8 mouse cellular contexts compared by ENCODE assay signal in genomic region chr10:31445291-31446124, GRCm38 (mm10). TPM values are rescaled to one million over a fixed set of nuclear protein-coding genes. Genes with fewer than 3 reads are reported as not detected.
DNase-seq lines count a peak whose midpoint lies in the region; ATAC-seq and TF ChIP-seq lines count a peak whose summit lies in the region.

Gene Tpd52l1 (minus strand): TSS chr10:31445958.

- DNase-seq in c-Kit-positive CD71-negative TER-119-negative erythroid progenitor cells, embryonic 14.5 days (ENCODE audit: low read depth): peak; percentile 50
- peak; percentile 89 for DNase-seq in kidney, postnatal 14 days
- peak; percentile 83 for DNase-seq in liver, embryonic 11.5 days (ENCODE audit: low spot score)
- DNase-seq in natural killer cell, adult 2 months (ENCODE audit: low spot score in 2 of 2): peak; percentile 14 to 24
- DNase-seq in telencephalon, adult 2 months (ENCODE audit: low read depth, low spot score): peak; percentile 65

- H3K9ac ChIP-seq in forebrain, embryonic 12.5 days: peak within 1 kb of the TSS; percentile 62
- peak within 1 kb of the TSS; percentile 70 for H3K9ac ChIP-seq in heart, embryonic 15.5 days
- H3K9ac ChIP-seq in liver, embryonic 11.5 days (ENCODE audit: low read depth, low read length): peak within 1 kb of the TSS; percentile 55; the same call in 1 of the 2 replicates

- H3K4me3 ChIP-seq in C2C12 (ENCODE audit: insufficient read depth, poor library complexity, severe bottlenecking): peak within 1 kb of the TSS; percentile 39
- H3K4me3 ChIP-seq in forebrain, embryonic 12.5 days (replicated peaks): peak within 1 kb of the TSS; percentile 69
- H3K4me3 ChIP-seq in heart, embryonic 15.5 days: peak within 1 kb of the TSS; percentile 71
- H3K4me3 ChIP-seq in liver, embryonic 11.5 days (ENCODE audit: low read depth, low read length): peak within 1 kb of the TSS; percentile 60

- 2% methylated on average over 59 of the region's 59 CpGs for WGBS in forebrain, embryonic 12.5 days
- WGBS in heart, embryonic 15.5 days: 1% methylated on average over 59 of the region's 59 CpGs
- WGBS in liver, embryonic 11.5 days: 2% methylated on average over 59 of the region's 59 CpGs

- no peaks in the 10 kb centered on the region for H3K79me3 ChIP-seq in C2C12 (ENCODE audit: low read depth)

- peak; percentile 99 for ATAC-seq in forebrain, embryonic 12.5 days (ENCODE audit: low FRiP score)
- peak; percentile 96 for ATAC-seq in heart, embryonic 15.5 days (replicated peaks; ENCODE audit: insufficient number of reproducible peaks, insufficient read depth, low FRiP score, low read depth)
- ATAC-seq in liver, embryonic 11.5 days (replicated peaks; ENCODE audit: low FRiP score): peak; percentile 96

- no peaks in the 10 kb centered on the region for H3K9me3 ChIP-seq in forebrain, embryonic 12.5 days
- no peaks in the 10 kb centered on the region for H3K9me3 ChIP-seq in heart, embryonic 15.5 days (replicated peaks)
- H3K9me3 ChIP-seq in liver, embryonic 11.5 days (ENCODE audit: control insufficient read depth, low read length): no peaks in the 10 kb centered on the region

- peak within 1 kb of the TSS; percentile 82 for H3K4me2 ChIP-seq in forebrain, embryonic 12.5 days
- peak within 1 kb of the TSS; percentile 91 for H3K4me2 ChIP-seq in heart, embryonic 15.5 days
- H3K4me2 ChIP-seq in liver, embryonic 11.5 days: peak within 1 kb of the TSS; percentile 85

- H3K4me1 ChIP-seq in forebrain, embryonic 12.5 days: peaks cover 6% of the 10 kb centered on the region
- no peaks in the 10 kb centered on the region for H3K4me1 ChIP-seq in heart, embryonic 15.5 days (replicated peaks)
- H3K4me1 ChIP-seq in liver, embryonic 11.5 days (replicated peaks; ENCODE audit: control insufficient read depth, insufficient read depth, low read length): no peaks in the 10 kb centered on the region

- TF ChIP-seq CTCF in C2C12 (IDR thresholded peaks at IDR 0.05; ENCODE audit: control insufficient read depth, insufficient read depth, insufficient read length): peak; percentile 99

- no peaks in the 10 kb centered on the region for H3K79me2 ChIP-seq in C2C12 (ENCODE audit: control insufficient read depth, insufficient read depth)

- no peaks in the 10 kb centered on the region for H3K27me3 ChIP-seq in C2C12 (ENCODE audit: control insufficient read depth, insufficient read depth, insufficient read length)
- no peaks in the 10 kb centered on the region for H3K27me3 ChIP-seq in forebrain, embryonic 12.5 days
- no peaks in the 10 kb centered on the region for H3K27me3 ChIP-seq in heart, embryonic 15.5 days
- no peaks in the 10 kb centered on the region; the same call in 1 of the 2 replicates for H3K27me3 ChIP-seq in liver, embryonic 11.5 days (replicated peaks; ENCODE audit: control insufficient read depth, insufficient read depth, low read length)

- no peak within 1 kb of the TSS for H3K27ac ChIP-seq in forebrain, embryonic 12.5 days
- H3K27ac ChIP-seq in heart, embryonic 15.5 days: no peak within 1 kb of the TSS
- no peak within 1 kb of the TSS for H3K27ac ChIP-seq in liver, embryonic 11.5 days (ENCODE audit: low read depth, low read length)

- no peaks in the 10 kb centered on the region for H3K36me3 ChIP-seq in C2C12 (ENCODE audit: control insufficient read depth, insufficient read depth)
- no peaks in the 10 kb centered on the region for H3K36me3 ChIP-seq in forebrain, embryonic 12.5 days (replicated peaks)
- H3K36me3 ChIP-seq in heart, embryonic 15.5 days: no peaks in the 10 kb centered on the region
- no peaks in the 10 kb centered on the region for H3K36me3 ChIP-seq in liver, embryonic 11.5 days (ENCODE audit: control insufficient read depth, insufficient read depth, low read length)

- H3ac ChIP-seq in C2C12 (ENCODE audit: control insufficient read depth, insufficient read length, low read depth): peak within 1 kb of the TSS; percentile 88

TF ChIP-seq in C2C12, 6 proteins besides CTCF, POLR2A, EP300 and RAD21:
- TF ChIP-seq MYOG (IDR thresholded peaks at IDR 0.05; ENCODE audit: control insufficient read depth, extremely low read depth, insufficient read length) (no peak), CEBPB (IDR thresholded peaks at IDR 0.05; ENCODE audit: low read depth) (no peak), FOSL1 (IDR thresholded peaks at IDR 0.05; ENCODE audit: insufficient read depth, low read length, poor library complexity, severe bottlenecking) (no peak)

RNA-seq across cellular contexts. Expression of gene Tpd52l1, which starts in this region (rescaled TPM):
- polyA plus RNA-seq in C2C12 (2012; fragmentation: generic; extraction: Trizol): 60.9 TPM
- polyA plus RNA-seq in forebrain, embryonic 12.5 days (2016; fragmentation: Nextera tagmentation; extraction: Ambion mirVana): 14.8 and 16.6 TPM in 2 replicates
- polyA plus RNA-seq in heart, embryonic 15.5 days (2015; fragmentation: Nextera tagmentation; extraction: Ambion mirVana): 12.2 and 13.8 TPM in 2 replicates
- polyA plus RNA-seq in liver, embryonic 11.5 days (2014; fragmentation: Nextera tagmentation; extraction: Ambion mirVana): 5.0 and 6.5 TPM in 2 replicates

Comparison
In these comparisons a context has a peak if more than half of its experiments do, and no peak if none do; other contexts are left out.
1. DNase-seq: peak in every context shown above with its lines; median percentile 89 in kidney, postnatal 14 days; 83 in liver, embryonic 11.5 days; 65 in telencephalon, adult 2 months; 50 in c-Kit-positive CD71-negative TER-119-negative erythroid progenitor cells, embryonic 14.5 days; 19 in natural killer cell, adult 2 months.